Mouse (Mus musculus): Measurements from ENCODE around the gene Klrb1f.
"Not testable (repeated sequence)": the region's sequence is repeated elsewhere in the genome, so short reads cannot be mapped to it uniquely, and the experiment has no call there.

The Klrb1f gene

DNA sequence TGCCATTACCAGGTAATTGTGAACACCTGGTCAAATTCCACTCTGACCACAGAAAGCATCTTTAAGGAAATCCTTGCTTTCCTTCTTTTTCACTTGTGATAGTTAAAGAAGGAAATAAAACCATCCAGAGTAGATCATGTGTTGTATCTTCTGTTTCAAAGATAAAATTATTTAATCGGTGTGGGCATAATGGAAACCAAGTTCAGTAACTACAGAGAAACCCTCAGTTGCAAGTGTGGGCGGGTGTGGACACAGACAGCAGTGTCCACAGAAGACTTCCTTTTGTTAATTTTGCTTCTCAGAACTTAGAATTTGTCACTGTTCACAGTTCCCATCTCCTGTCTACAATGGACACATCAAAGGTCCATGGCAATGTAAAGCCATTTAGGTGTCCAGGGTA lies at the start of gene Klrb1f:
Gene Klrb1f, plus strand, starts transcription at position 301 of the 400 bp plus-strand sequence.
- no peak for DNase-seq (ENCODE audit: low spot score)

DNA sequence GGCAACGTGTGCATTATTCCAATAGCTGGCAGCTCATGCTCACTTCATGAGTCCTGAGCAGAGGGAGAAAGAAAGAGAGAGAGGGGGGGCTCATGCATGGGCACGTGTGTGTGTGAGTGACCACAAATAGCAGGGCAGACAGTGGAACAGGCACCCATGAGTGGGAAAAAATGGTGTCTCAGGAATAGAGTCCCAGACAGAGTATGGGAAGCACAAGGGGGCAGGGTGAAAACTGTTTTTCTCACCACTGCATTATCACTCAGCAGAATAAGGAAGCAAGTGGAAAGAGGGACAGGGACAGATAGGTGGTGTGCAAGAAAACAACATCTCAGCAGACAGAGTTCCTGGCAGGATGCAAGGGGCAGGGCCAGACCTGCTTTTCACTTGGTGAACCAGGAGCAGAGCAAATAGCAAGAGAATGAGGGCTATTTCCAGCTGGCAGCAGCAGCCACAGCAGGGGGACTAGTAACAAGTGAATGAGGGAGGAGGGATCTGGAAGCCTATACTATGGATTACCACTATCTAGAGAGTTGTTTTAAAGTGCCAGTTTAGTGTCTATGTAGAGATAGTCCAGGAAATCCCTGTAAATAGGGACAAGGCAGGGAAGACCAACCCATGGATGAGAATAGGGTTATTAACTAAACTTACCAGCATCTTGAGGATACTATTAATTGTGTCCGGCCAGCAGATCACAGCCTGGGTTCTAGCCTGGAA lies 49.5 kb upstream of the Klrb1f start:
- DNase-seq (ENCODE audit: low spot score) = no peak

DNA sequence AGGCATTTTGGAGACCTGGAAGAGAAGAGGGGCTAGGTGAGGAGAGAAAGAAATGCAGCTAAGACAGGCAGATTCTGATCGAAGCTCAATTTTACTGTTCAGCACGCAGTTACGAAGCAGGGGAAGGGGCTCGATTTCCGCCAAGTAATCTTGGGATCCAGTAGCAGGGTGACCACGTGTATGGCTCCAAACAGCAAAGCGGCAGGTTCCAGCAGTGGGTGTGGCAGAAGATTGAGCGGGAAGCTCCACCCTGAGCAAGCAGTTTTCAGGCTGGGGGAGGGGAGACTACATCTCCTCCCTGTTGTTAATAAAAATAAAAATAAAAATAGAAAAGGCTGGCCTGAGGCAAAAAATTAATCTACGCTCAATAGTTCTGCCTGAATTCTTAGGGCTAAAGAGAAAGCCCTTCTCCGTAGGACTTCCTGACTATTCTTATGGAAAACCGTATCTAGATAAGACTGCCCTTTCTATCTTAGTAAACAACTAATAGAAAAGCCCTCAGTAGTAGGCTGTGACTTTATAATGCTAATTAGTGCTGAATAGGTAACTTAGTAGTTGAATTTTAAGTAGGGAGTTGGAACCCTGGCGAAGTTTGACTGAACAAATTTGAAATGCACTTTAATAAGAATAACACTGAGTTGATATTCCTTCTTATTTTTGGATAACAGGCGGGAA lies 48.8 kb upstream of the Klrb1f start:
- no peak for DNase-seq (ENCODE audit: low spot score)

DNA sequence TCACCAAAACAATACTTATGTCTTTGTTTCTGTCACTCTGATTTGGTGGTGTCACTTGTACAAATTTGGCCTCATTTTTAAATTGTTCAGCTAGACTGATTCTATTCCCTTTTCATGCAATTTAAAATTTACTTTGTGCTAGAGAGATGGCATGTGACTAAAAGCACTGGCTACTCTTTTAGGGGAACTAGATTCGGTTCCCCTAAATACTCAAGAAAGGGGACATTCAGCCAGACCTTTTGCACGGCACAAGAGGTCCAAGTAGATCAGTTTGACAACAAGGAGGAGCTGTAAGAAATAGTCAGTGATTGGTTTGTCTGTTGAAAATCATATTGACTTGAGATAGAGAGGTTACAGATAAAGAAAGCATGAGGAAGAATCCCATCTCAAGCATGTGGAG lies 44.3 kb upstream of the Klrb1f start:
- DNase-seq (ENCODE audit: low spot score) = no peak

GRCm38 (mm10) chr6:129008552-129008951 lies 37.1 kb upstream of the Klrb1f start:
- DNase-seq (ENCODE audit: low spot score) = no peak

DNA sequence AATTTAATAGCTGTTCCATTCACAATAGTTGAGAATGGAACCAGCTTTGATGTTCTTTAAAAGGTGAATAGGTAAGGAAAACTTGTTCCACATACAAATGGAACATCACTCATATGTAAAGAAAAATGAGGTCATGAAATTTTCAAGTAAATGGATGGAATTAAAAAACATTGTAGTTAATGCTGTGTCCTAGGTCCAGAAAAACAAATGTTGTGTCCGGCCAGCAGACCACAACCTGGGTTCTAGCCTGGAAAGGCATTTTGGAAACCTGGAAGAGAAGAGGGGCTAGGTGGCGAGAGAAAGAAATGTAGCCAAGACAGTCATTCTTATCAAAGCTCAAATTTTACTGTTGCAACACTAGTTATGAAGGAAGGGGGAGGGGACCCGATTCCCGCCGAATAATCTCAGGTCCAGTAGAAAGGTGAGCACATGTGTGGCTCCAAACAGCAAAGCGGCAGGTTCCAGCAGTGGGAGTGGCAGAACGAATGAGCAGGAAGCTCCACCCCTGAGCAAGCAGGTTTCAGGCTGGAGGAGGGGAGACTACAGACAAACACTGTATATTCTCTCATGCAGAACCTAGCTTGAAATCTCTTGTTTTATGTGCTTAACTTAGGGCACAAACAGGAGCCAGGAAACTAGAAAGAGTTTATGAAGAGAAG lies 35.7 kb upstream of the Klrb1f start:
- DNase-seq (ENCODE audit: low spot score) = not testable (repeated sequence)

GRCm38 (mm10) chr6:129010505-129010873 lies 35.2 kb upstream of the Klrb1f start:
- no peak for DNase-seq (ENCODE audit: low spot score)

GRCm38 (mm10) chr6:129012012-129012411 lies 33.7 kb upstream of the Klrb1f start:
- DNase-seq (ENCODE audit: low spot score) = not testable (repeated sequence)

DNA sequence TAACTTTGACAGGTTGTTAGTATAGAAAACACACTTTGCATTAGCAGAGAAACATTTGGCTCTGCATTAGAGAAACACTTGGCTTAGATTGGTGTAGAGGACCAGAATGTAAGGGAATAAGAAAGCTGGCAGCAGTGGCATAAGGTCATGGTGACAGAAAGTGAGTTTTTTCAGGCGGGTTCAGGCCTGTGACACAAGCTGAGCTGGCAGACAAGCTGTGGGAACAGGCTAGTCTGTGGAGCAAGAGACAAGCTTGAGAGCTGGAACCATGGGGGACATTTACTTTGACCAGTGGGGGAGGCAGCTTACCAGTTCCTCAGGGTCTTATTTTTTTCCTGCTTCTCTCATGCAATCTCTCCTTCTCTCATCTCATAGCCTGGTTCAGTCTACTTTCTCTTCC lies 32.7 kb upstream of the Klrb1f start:
- DNase-seq (ENCODE audit: low spot score) = peak; percentile 12

- no peak for DNase-seq (ENCODE audit: low spot score)
Observed at GRCm38 (mm10) chr6:129013762-129014276, 31.9 kb upstream of the Klrb1f start.

DNA sequence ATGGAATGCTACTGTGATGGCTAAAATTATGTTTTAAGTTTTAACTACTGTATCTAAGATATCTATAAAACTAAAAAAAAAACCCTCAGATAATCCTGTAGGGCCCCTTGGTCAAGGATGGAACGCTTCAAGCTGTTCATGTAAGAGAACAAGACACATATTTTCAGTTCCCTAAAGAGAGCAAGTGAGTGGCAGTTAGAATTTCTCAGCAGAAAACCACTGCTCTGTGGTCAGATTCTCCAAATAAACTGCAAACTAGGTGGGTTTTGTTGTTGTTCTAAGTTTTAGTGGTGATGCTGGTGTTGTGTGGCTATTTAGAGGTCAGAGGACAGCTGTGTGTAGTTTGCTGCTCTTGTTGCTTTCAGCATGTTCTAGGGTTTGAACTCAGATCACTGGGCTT lies 31.3 kb upstream of the Klrb1f start:
- DNase-seq (ENCODE audit: low spot score) = no peak

DNA sequence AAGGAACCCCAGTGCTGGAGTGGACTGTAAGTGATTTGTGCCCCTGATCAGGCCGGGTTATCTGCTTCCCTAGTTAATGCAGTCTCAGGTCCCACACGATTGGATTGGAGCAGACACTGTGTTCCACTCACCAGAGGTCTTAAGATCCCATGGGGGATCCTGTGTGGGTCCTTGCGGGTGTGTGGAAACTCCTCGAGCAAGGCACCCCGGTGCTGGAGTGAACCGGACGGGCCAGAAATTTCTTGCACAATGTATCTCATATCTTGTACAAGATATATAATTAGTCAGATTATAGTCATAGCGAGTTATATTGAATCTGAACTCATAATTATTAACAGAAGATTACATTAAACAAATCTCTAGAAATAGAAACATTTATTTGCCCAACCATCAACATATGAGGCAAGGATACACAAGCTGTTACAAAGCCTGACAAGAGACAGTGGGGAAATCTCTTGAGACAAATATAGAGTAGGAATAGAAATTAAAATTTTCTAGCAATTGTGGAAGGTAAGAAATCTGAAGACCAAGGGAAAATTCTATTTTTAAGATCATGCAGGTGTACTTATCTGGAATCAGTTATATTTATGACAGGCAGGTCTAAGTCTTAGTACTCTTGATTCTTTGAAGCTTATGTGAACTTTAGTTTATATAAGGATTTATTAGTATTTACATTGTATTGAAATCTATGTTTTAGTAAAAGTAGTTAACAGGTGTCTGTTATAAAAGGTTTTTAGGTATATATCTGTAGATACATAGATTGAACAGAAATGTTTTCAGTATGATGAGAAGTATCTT lies 18.1 kb upstream of the Klrb1f start:
- DNase-seq (ENCODE audit: low spot score) = no peak

GRCm38 (mm10) chr6:129030175-129030824 lies 15.4 kb upstream of the Klrb1f start:
- DNase-seq (ENCODE audit: low spot score) = no peak

GRCm38 (mm10) chr6:129030964-129031363 lies 14.7 kb upstream of the Klrb1f start:
- no peak for DNase-seq (ENCODE audit: low spot score)

GRCm38 (mm10) chr6:129033397-129033796 lies 12.3 kb upstream of the Klrb1f start:
- DNase-seq (ENCODE audit: low spot score) = peak; percentile 69

DNA sequence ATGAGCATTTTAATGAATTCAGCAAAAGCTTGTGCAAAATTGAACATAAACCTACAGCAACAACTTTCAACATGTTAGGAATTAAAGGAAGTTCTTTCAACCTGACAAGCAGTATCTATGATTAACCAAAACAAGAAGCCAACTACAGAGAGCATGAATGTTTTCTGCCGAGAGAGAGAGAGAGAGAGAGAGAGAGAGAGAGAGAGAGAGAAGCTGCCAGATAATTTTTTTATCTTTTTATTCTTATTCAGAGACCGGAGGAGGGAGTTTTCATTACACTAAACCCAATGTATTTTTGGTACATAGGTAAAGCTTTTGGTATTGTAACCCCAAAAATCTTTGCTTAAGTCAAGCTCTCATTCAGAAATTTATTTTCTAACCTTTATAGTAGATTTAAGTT lies 10.7 kb upstream of the Klrb1f start:
- no peak for DNase-seq (ENCODE audit: low spot score)

DNA sequence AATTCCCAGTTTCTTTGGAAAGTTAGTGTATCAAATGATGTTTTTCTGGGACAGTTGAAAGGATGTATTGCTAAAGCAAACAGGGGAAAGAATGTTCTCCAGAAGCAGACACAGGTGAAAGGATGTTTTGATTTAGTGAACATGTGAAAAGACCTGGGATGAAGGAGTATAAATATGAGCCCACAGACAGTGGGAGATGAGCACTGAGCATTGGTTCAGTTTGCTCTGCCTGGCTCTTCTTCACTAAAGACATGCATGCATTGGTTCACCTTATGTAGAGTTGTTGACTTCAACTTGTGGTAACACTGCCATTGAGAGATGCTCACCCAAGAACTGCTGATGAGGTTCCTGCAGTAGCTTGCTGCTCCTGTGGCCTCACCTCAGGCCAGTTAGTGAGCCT lies 9.4 kb upstream of the Klrb1f start:
- DNase-seq (ENCODE audit: low spot score) = no peak

- DNase-seq (ENCODE audit: low spot score) = no peak
Observed at GRCm38 (mm10) chr6:129036890-129037463, 8.7 kb upstream of the Klrb1f start.

GRCm38 (mm10) chr6:129041470-129041869 lies 4.2 kb upstream of the Klrb1f start:
- DNase-seq (ENCODE audit: low spot score) = no peak

DNA sequence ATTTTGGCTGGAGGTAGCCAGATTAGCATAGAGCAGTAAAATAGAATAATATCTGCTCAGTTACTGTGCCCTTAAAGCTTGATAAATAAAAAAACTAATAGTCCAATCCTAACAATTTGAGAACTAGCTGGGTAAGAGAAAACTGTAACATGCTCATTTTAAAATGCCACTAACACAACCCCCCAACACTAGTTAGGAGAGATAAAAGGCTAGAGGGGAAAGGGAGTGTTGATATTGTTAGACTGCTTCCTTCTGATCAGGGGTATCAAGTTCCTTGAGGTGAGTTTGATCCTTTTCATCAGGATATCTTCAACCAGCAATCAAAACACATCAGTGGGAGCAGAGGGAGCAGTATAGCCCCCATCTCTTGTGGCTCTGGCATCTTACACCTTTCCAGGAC lies 3.2 kb upstream of the Klrb1f start:
- no peak for DNase-seq (ENCODE audit: low spot score)

GRCm38 (mm10) chr6:129048381-129048780 lies 2.7 kb downstream of the Klrb1f start:
- no peak for DNase-seq (ENCODE audit: low spot score)

Measured in adipocyte (in vitro differentiated cells).